Mouse (Mus musculus) lung, embryonic 15.5 days (tissue): ENCODE results near the gene Thada. TPM values are rescaled to one million over a fixed set of nuclear protein-coding genes. Genes with fewer than 3 reads are reported as not detected.
"Not testable (repeated sequence)": the region's sequence is repeated elsewhere in the genome, so short reads cannot be mapped to it uniquely, and the experiment has no call there.

ENCODE experiments used
- ATAC-seq: fragments of 200-750 bp; cut with Nextera tagmentation; 2 replicates; pipeline ENCODE4 v1.8.0; 2017; ENCODE audit warnings: moderate number of reproducible peaks, borderline replicate concordance; ENCODE audit not compliant: low FRiP score, low TSS enrichment; ENCODE audit errors: extremely low read depth
- H3K27ac ChIP-seq: fragments of 300-500 bp; sonication (generic); 2 replicates; pipeline ENCODE4 v1.5.1; 2015; ENCODE audit warnings: moderate library complexity, mild to moderate bottlenecking, inconsistent platforms
- H3K27me3 ChIP-seq: fragments of 300-500 bp; sonication (generic); 2 replicates; pipeline ENCODE4 v1.6.1; 2015; ENCODE audit warnings: inconsistent platforms
- H3K36me3 ChIP-seq: fragments of 300-500 bp; sonication (generic); 2 replicates; pipeline ENCODE4 v1.6.1; 2015; ENCODE audit warnings: inconsistent platforms
- H3K4me1 ChIP-seq: fragments of 300-500 bp; sonication (generic); 2 replicates; pipeline ENCODE4 v1.6.1; 2015; ENCODE audit warnings: inconsistent platforms
- H3K4me2 ChIP-seq: fragments of 300-500 bp; sonication (generic); 2 replicates; pipeline ENCODE4 v1.6.1; 2015; ENCODE audit warnings: inconsistent platforms, mild to moderate bottlenecking, moderate library complexity
- H3K4me3 ChIP-seq: fragments of 300-500 bp; sonication (generic); 2 replicates; pipeline ENCODE4 v1.5.1; 2015; ENCODE audit warnings: mild to moderate bottlenecking, inconsistent platforms
- H3K9ac ChIP-seq: fragments of 300-500 bp; sonication (generic); 2 replicates; pipeline ENCODE4 v1.6.1; 2015; ENCODE audit warnings: inconsistent platforms
- H3K9me3 ChIP-seq: fragments of 300-500 bp; sonication (generic); 2 replicates; pipeline ENCODE4 v1.6.1; 2016; ENCODE audit warnings: inconsistent platforms
- WGBS: fragments of 180-500 bp; shearing (Covaris S2); methylation state at CpG from one replicate; pipeline ENCODE4 v1.1.7; 2015; 5-methylcytosine and 5-hydroxymethylcytosine counted together
- polyA plus RNA-seq: library from polyadenylated mRNA; unstranded; fragments of >200 nt; fragmentation: Nextera tagmentation; extraction: Ambion mirVana; gene quantifications from 2 replicates; pipeline ENCODE4 v1.2.1, GENCODE M21; 2015

Thada gene
- polyA plus RNA-seq, 1 experiment from 2014 or later = 10.0 TPM

DNA sequence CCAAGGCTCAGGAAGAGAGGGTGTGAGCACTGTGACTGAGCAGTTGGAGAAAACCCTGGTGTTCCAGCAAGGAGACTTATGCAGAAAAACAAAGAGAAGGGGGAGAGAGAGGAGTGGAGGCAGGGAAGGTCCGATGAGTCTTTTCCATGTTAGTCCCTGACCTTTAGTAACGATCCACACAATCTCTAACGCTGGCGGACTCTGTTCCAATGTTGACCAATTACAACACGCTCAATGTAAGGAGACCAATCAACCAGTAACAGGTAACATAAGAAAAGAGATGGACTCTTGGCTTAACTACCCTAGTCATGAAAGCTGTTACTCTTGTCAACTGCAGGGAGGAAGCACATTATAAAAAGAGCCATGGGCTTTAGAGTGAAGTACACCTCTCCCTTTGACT, 160.9 kb downstream of the Thada start:
- H3K9ac ChIP-seq = no peak overlapping the region
- no peaks in the 10 kb centered on the region for H3K9me3 ChIP-seq
- no peak overlapping the region for H3K27ac ChIP-seq
- H3K4me3 ChIP-seq = no peak overlapping the region
- 92% methylated on average over 5 of the region's 5 CpGs for WGBS
- peaks cover 3% of the 10 kb centered on the region; the same call in 1 of the 2 replicates for H3K36me3 ChIP-seq
- H3K4me1 ChIP-seq = peaks cover 22% of the 10 kb centered on the region
- no peak for ATAC-seq
- no peak overlapping the region for H3K4me2 ChIP-seq
- H3K27me3 ChIP-seq = no peaks in the 10 kb centered on the region

DNA sequence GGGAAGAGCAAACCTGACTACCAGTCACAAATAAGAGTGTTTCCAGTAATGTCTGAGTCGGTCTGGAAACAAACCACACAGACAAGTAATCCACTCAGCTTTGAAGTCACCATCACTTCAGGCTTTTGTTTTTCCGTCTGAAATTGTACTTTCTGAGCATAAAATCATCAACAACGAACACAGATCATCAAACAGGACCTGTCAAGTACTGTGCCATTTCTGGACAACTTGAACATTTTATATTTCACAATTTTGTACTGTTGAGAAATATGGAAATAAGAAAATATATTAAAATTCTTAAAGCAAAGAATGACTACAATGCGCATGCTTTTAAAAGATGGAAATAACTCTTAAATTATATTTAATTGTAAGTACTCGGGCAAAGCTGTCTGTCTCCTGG, 161.9 kb downstream of the Thada start:
- H3K9ac ChIP-seq = no peak overlapping the region
- no peaks in the 10 kb centered on the region for H3K9me3 ChIP-seq
- H3K27ac ChIP-seq = no peak overlapping the region
- H3K27me3 ChIP-seq = no peaks in the 10 kb centered on the region
- peaks cover 29% of the 10 kb centered on the region for H3K4me1 ChIP-seq
- no peak for ATAC-seq
- no peak overlapping the region for H3K4me3 ChIP-seq
- H3K36me3 ChIP-seq = peaks cover 3% of the 10 kb centered on the region; the same call in 1 of the 2 replicates
- WGBS = 69% methylated on average over 5 of the region's 5 CpGs
- H3K4me2 ChIP-seq = no peak overlapping the region

DNA sequence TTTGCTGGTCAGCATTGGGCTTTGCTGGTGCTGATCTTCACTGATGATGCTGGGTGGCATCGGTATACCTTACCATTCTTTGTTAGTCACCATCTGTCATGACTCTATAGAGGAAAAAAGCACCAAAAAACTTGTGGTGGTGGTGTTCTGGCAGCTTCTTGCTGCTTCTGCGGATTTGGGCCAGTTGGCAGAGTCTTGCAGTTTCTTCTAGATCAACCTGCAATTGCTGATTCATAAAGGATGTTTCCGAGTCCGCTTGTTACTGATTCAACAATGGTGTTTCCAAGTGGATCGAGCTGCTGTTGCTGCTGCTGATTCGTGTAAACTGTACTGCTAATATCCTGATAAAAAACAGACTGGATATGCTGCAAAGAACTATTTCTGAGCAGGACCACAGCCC, 168.0 kb downstream of the Thada start:
- Histone ChIP-seq H3K36me3 (0 out of 2 replicates have a peak, but pooled peaks cover 5% of the 10 kb centered on the region), H3K27ac (no peak overlapping the region), H3K4me3 (no peak overlapping the region), H3K9me3 (no peaks in the 10 kb centered on the region), H3K4me2 (no peak overlapping the region), H3K9ac (no peak overlapping the region), H3K27me3 (no peaks in the 10 kb centered on the region), H3K4me1 (peaks cover 15% of the 10 kb centered on the region)
- no peak for ATAC-seq
- WGBS = 88% methylated on average over 6 of the region's 6 CpGs

- 43% methylated on average over 4 of the region's 4 CpGs for WGBS
- no peak for ATAC-seq
- H3K4me2 ChIP-seq = no peak overlapping the region
- H3K9me3 ChIP-seq = no peaks in the 10 kb centered on the region
- H3K9ac ChIP-seq = no peak overlapping the region
- peaks cover 9% of the 10 kb centered on the region; the same call in 1 of the 2 replicates for H3K36me3 ChIP-seq
- H3K4me1 ChIP-seq = peaks cover 13% of the 10 kb centered on the region
- no peak overlapping the region for H3K27ac ChIP-seq
- no peak overlapping the region for H3K4me3 ChIP-seq
- no peaks in the 10 kb centered on the region for H3K27me3 ChIP-seq
These were observed 172.8 kb downstream of the Thada start for GRCm38 (mm10) chr17:84293221-84293620.

GRCm38 (mm10) chr17:84291228-84291627, 174.8 kb downstream of the Thada start:
- not testable (repeated sequence) for H3K27ac ChIP-seq, H3K4me3 ChIP-seq, H3K9ac ChIP-seq, ATAC-seq, H3K9me3 ChIP-seq, H3K27me3 ChIP-seq, H3K36me3 ChIP-seq, H3K4me2 ChIP-seq
- 87% methylated on average over 6 of the region's 6 CpGs for WGBS
- H3K4me1 ChIP-seq = peaks cover 20% of the 10 kb centered on the region

GRCm38 (mm10) chr17:84287675-84288420, 178.2 kb downstream of the Thada start:
- peak overlapping the region; percentile 44 for H3K27ac ChIP-seq
- H3K9ac ChIP-seq = no peak overlapping the region
- no peak for ATAC-seq
- no peak overlapping the region for H3K4me3 ChIP-seq
- peaks cover 3% of the 10 kb centered on the region; the same call in 1 of the 2 replicates for H3K36me3 ChIP-seq
- no peak overlapping the region for H3K4me2 ChIP-seq
- no peaks in the 10 kb centered on the region for H3K9me3 ChIP-seq
- WGBS = 48% methylated on average over 8 of the region's 8 CpGs
- H3K27me3 ChIP-seq = no peaks in the 10 kb centered on the region
- peaks cover 27% of the 10 kb centered on the region for H3K4me1 ChIP-seq

GRCm38 (mm10) chr17:84286536-84286935, 179.5 kb downstream of the Thada start:
- H3K4me2 ChIP-seq = no peak overlapping the region
- peaks cover 38% of the 10 kb centered on the region for H3K4me1 ChIP-seq
- no peak overlapping the region for H3K27ac ChIP-seq
- no peak overlapping the region for H3K4me3 ChIP-seq
- no peak for ATAC-seq
- WGBS = 89% methylated on average over 5 of the region's 5 CpGs
- no peak overlapping the region for H3K9ac ChIP-seq
- no peaks in the 10 kb centered on the region for H3K9me3 ChIP-seq
- peaks cover 3% of the 10 kb centered on the region; the same call in 1 of the 2 replicates for H3K36me3 ChIP-seq
- H3K27me3 ChIP-seq = no peaks in the 10 kb centered on the region

- Histone ChIP-seq H3K9ac (no peak overlapping the region), H3K4me3 (no peak overlapping the region), H3K4me1 (peaks cover 45% of the 10 kb centered on the region), H3K4me2 (no peak overlapping the region), H3K27ac (peak overlapping the region; percentile 44), H3K27me3 (no peaks in the 10 kb centered on the region), H3K36me3 (no peaks in the 10 kb centered on the region), H3K9me3 (no peaks in the 10 kb centered on the region)
- ATAC-seq = no peak
- 48% methylated on average over 8 of the region's 8 CpGs for WGBS
These were observed 183.4 kb downstream of the Thada start for GRCm38 (mm10) chr17:84282388-84283280.

- Histone ChIP-seq H3K4me3 (no peak overlapping the region), H3K9ac (no peak overlapping the region), H3K9me3 (no peaks in the 10 kb centered on the region), H3K4me2 (no peak overlapping the region), H3K4me1 (peaks cover 67% of the 10 kb centered on the region), H3K27me3 (no peaks in the 10 kb centered on the region), H3K27ac (peak overlapping the region; percentile 75), H3K36me3 (no peaks in the 10 kb centered on the region)
- WGBS = 32% methylated on average over 8 of the region's 8 CpGs
- no peak for ATAC-seq
These were observed 187.0 kb downstream of the Thada start for GRCm38 (mm10) chr17:84279001-84279400.

- peaks cover 67% of the 10 kb centered on the region for H3K4me1 ChIP-seq
- H3K9me3 ChIP-seq = no peaks in the 10 kb centered on the region
- WGBS = 41% methylated on average over 5 of the region's 5 CpGs
- ATAC-seq = no peak
- peak overlapping the region; percentile 75 for H3K27ac ChIP-seq
- no peak overlapping the region for H3K9ac ChIP-seq
- no peak overlapping the region for H3K4me2 ChIP-seq
- H3K27me3 ChIP-seq = no peaks in the 10 kb centered on the region
- no peak overlapping the region for H3K4me3 ChIP-seq
- no peaks in the 10 kb centered on the region for H3K36me3 ChIP-seq
These were observed 187.6 kb downstream of the Thada start for GRCm38 (mm10) chr17:84278193-84278953.

DNA sequence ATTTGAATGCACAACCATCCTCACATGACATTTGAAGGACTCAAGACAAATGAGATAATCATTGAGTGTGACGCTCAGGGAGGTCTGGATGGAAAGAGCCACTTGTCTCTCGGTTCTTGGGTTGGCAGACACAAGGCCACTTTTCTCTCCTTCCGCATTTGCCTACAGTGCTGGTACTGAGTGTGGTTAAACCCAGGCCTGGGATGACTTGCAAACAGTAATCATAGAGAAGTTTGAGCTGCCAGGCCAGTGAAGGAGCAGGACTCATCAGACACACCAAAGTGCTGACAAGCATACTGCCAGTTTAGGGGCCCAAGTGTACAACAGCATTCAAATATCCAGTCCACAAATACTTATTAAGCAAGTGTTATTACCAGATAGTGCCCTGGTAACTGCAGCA, 191.0 kb downstream of the Thada start:
- H3K4me2 ChIP-seq = no peak overlapping the region
- ATAC-seq = no peak
- 65% methylated on average over 3 of the region's 3 CpGs for WGBS

More for the DNA sequence above, 191.0 kb downstream of the Thada start:
- Histone ChIP-seq H3K4me3 (no peak overlapping the region), H3K9me3 (no peaks in the 10 kb centered on the region), H3K9ac (no peak overlapping the region), H3K4me1 (peaks cover 72% of the 10 kb centered on the region), H3K27ac (no peak overlapping the region), H3K27me3 (no peaks in the 10 kb centered on the region), H3K36me3 (no peaks in the 10 kb centered on the region)
